Mouse (Mus musculus): ENCODE measurements at regions not wholly inside any gene's neighbourhood (a gene's known extent, or its start where the extent isn't known, plus 50 kb on each side); places are given as distances from the start of the nearest gene placed in this dataset.

DNA sequence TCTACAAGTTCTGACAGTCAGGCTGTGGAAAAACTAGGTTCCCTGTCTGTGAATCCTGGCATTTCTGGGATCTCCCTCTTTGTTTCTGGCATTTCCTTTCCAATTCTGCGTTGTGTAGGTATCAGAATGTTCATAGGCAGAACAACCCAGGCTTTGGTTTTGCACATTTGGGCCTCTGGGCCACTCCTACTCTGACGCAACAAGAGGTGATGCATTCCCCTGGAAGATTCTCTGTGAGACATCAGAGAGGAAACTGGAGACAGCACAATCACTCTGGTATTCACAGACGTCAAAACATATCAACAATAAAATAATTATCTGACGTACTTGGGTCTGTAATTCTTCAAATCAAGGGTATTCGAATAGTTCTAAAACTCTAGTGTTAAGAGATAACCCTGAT lies 2202.4 kb upstream of the Gm7489 start:
- no peak for TF ChIP-seq CTCF (IDR thresholded peaks at IDR 0.05; ENCODE audit: control insufficient read depth, insufficient read depth, insufficient read length)
- TF ChIP-seq USF1 (IDR thresholded peaks at IDR 0.05; ENCODE audit: low read depth), result no peak
